Mouse (Mus musculus) spleen, adult 2 months (tissue): ENCODE measurements around the gene Camta1.

ENCODE experiments used
- CTCF ChIP-seq: fragments of 200-500 bp; IDR thresholded peaks from 2 replicates; pipeline ENCODE4 v1.5.1; 2011; ENCODE audit warnings: mild to moderate bottlenecking, inconsistent platforms; ENCODE audit not compliant: insufficient read depth, insufficient read length, insufficient replicate concordance; ENCODE audit errors: extremely low read depth
- POLR2A ChIP-seq: fragments of 200-500 bp; IDR thresholded peaks from 2 replicates; pipeline ENCODE4 v1.6.1; 2011; ENCODE audit warnings: low read depth, low read length, inconsistent platforms

GRCm38 (mm10) chr4:151477950-151478349 is 383.7 kb downstream of the Camta1 start:
- no peak for TF ChIP-seq POLR2A
- no peak for TF ChIP-seq CTCF
